Mouse (Mus musculus) layer of hippocampus, adult 2 months (tissue): Measurements from ENCODE around the gene Kif18b. TPM values are rescaled to one million over a fixed set of nuclear protein-coding genes. Genes with fewer than 3 reads are reported as not detected.

Source experiments
- DNase-seq, 2 experiments: peaks; one replicate each; pipeline ENCODE4 v3.0.0; 2022; ENCODE audit warnings: low spot score in 2 of 2
- H3K27ac ChIP-seq: fragments of 200-600 bp; 2 replicates; pipeline ENCODE4 v1.8.1; 2022
- H3K4me3 ChIP-seq: fragments of 200-600 bp; 2 replicates; pipeline ENCODE4 v1.8.1; 2022; ENCODE audit warnings: mild to moderate bottlenecking
- CTCF ChIP-seq: fragments of 200-600 bp; conservative IDR thresholded peaks from 2 replicates; pipeline ENCODE4 v1.8.1; 2022; ENCODE audit warnings: antibody characterized with exemption, mild to moderate bottlenecking, moderate library complexity
- total RNA-seq, 2 experiments: library from RNA; stranded (reverse); gene quantifications; 2 replicates each; pipeline ENCODE4 v1.2.3; 2021

The Kif18b gene
- total RNA-seq, 2 experiments from 2014 or later = 0.27 to 0.74 TPM

- peak overlapping the region; percentile 55 for H3K4me3 ChIP-seq
- TF ChIP-seq CTCF = no peak
- no peak for DNase-seq
- H3K27ac ChIP-seq = peak overlapping the region; percentile 39; the same call in 1 of the 2 replicates
Observed at GRCm38 (mm10) chr11:102948043-102948961, 23.4 kb upstream of the Kif18b start.

GRCm38 (mm10) chr11:102946992-102947343, 22.0 kb upstream of the Kif18b start:
- H3K27ac ChIP-seq = no peak overlapping the region
- H3K4me3 ChIP-seq = peak overlapping the region; percentile 30; the same call in 1 of the 2 replicates
- TF ChIP-seq CTCF = peak; percentile 50
- no peak for DNase-seq

GRCm38 (mm10) chr11:102946265-102946991, 21.5 kb upstream of the Kif18b start, which contains the start of gene C1ql1:
Gene C1ql1, minus strand, starts transcription at chr11:102946688.
- no peak for TF ChIP-seq CTCF
- DNase-seq = peak; percentile 52 to 72
- Histone ChIP-seq H3K27ac (no peak within 1 kb of the TSS), H3K4me3 (peak within 1 kb of the TSS; percentile 37)

- DNase-seq = no peak
- H3K27ac ChIP-seq = no peak overlapping the region
- no peak for TF ChIP-seq CTCF
- H3K4me3 ChIP-seq = peak overlapping the region; percentile 37
Observed at GRCm38 (mm10) chr11:102945306-102946264, 20.7 kb upstream of the Kif18b start.

- TF ChIP-seq CTCF = no peak
- DNase-seq = no peak
- Histone ChIP-seq H3K27ac (no peak overlapping the region), H3K4me3 (no peak overlapping the region)
Observed at GRCm38 (mm10) chr11:102941236-102941635, 16.3 kb upstream of the Kif18b start.

- DNase-seq = no peak
- H3K27ac ChIP-seq = no peak overlapping the region
- H3K4me3 ChIP-seq = no peak overlapping the region
- TF ChIP-seq CTCF = peak; percentile 34
Observed at GRCm38 (mm10) chr11:102939024-102939675, 14.2 kb upstream of the Kif18b start.

GRCm38 (mm10) chr11:102937529-102938182, 12.7 kb upstream of the Kif18b start:
- Histone ChIP-seq H3K4me3 (no peak overlapping the region), H3K27ac (peak overlapping the region; percentile 20; the same call in 1 of the 2 replicates)
- TF ChIP-seq CTCF = no peak
- no peak for DNase-seq

- DNase-seq = no peak
- TF ChIP-seq CTCF = no peak
- Histone ChIP-seq H3K27ac (no peak overlapping the region), H3K4me3 (no peak overlapping the region)
Observed at GRCm38 (mm10) chr11:102936272-102936671, 11.3 kb upstream of the Kif18b start.

- TF ChIP-seq CTCF = no peak
- no peak overlapping the region for H3K4me3 ChIP-seq
- H3K27ac ChIP-seq = no peak overlapping the region
- DNase-seq = no peak
Observed at GRCm38 (mm10) chr11:102930672-102931071, 5.7 kb upstream of the Kif18b start.

GRCm38 (mm10) chr11:102925351-102925717, 410 bp upstream of the Kif18b start:
- peak; percentile 60 for TF ChIP-seq CTCF
- peak overlapping the region; percentile 77 for H3K27ac ChIP-seq

GRCm38 (mm10) chr11:102921491-102921890, 3.4 kb downstream of the Kif18b start:
- no peak for DNase-seq
- TF ChIP-seq CTCF = no peak
- H3K4me3 ChIP-seq = no peak overlapping the region
- H3K27ac ChIP-seq = no peak overlapping the region

More at GRCm38 (mm10) chr11:102925351-102925717, 410 bp upstream of the Kif18b start:
- H3K4me3 ChIP-seq = peak overlapping the region; percentile 67
- DNase-seq = no peak

- H3K27ac ChIP-seq = no peak overlapping the region
- no peak for TF ChIP-seq CTCF
Observed at GRCm38 (mm10) chr11:102918077-102918476, 6.8 kb downstream of the Kif18b start.

More at GRCm38 (mm10) chr11:102918077-102918476, 6.8 kb downstream of the Kif18b start:
- no peak overlapping the region for H3K4me3 ChIP-seq
- no peak for DNase-seq
